Mouse (Mus musculus): Measurements from ENCODE around the gene Efcab3. TPM values are rescaled to one million over a fixed set of nuclear protein-coding genes. Genes with fewer than 3 reads are reported as not detected.
A peak's percentile ranks its signal among the peaks of the same experiment; 100 is the strongest.

Efcab3 gene
- total and polyA plus RNA-seq, 3 experiments, result not detected

GRCm38 (mm10) chr11:105028744-105029348 lies 34.5 kb upstream of the Efcab3 start:
- peak; percentile 70 for DNase-seq (ENCODE audit: low read depth, low spot score)
- Histone ChIP-seq H3K79me2 (ENCODE audit: control insufficient read depth, insufficient read depth, low read length, poor library complexity) (no peaks in the 10 kb centered on the region), H3K9me3 (replicated peaks; ENCODE audit: insufficient read depth, low read length) (no peaks in the 10 kb centered on the region), H3K9ac (ENCODE audit: control insufficient read depth, low read depth, low read length, poor library complexity, severe bottlenecking) (peak overlapping the region; percentile 36; the same call in 1 of the 2 replicates), H3K4me1 (ENCODE audit: control insufficient read depth in 1 of 2, insufficient read depth in 2 of 2, low read length in 2 of 2) (peaks cover 0 to 13% of the 10 kb centered on the region in 2 experiments; a peak in 3 of 4 replicates), H3K27ac (ENCODE audit: control insufficient read depth, low read depth, low read length) (no peak overlapping the region), H3K27me3 (ENCODE audit: control insufficient read depth in 1 of 2, insufficient read depth in 2 of 2, low read length in 2 of 2) (peaks cover 5 to 10% of the 10 kb centered on the region in 2 experiments), H3K4me3 (ENCODE audit: control insufficient read depth in 1 of 2, insufficient read depth in 1 of 2, low read depth in 2 of 2, low read length in 2 of 2) (peak overlapping the region in 1 of 2 experiments; percentile 29; a peak in 2 of 4 replicates), H3K36me3 (ENCODE audit: control insufficient read depth in 1 of 2, insufficient read depth in 2 of 2, low read length in 2 of 2) (peaks cover 0 to 11% of the 10 kb centered on the region in 2 experiments; a peak in 2 of 4 replicates)
- TF ChIP-seq ZNF384 (IDR thresholded peaks at IDR 0.05; ENCODE audit: low read depth, low read length) (0 out of 2 replicates have a peak, but pooled peaks have one; percentile 14), ZKSCAN1 (IDR thresholded peaks at IDR 0.05; ENCODE audit: low read depth, low read length) (no peak), NRF1 (IDR thresholded peaks at IDR 0.05; ENCODE audit: insufficient read depth, low read depth, low read length, poor library complexity, severe bottlenecking) (no peak), SMC3 (IDR thresholded peaks at IDR 0.05; ENCODE audit: low read depth, low read length) (no peak), POLR2AphosphoS5 (IDR thresholded peaks at IDR 0.05; ENCODE audit: borderline replicate concordance, low read depth, low read length) (no peak), SIN3A (IDR thresholded peaks at IDR 0.05; ENCODE audit: low read length) (peak; percentile 21; the same call in 1 of the 2 replicates), MXI1 (IDR thresholded peaks at IDR 0.05; ENCODE audit: low read depth, low read length) (no peak), RCOR1 (IDR thresholded peaks at IDR 0.05; ENCODE audit: low read depth, low read length) (peak; percentile 62), HCFC1 (IDR thresholded peaks at IDR 0.05; ENCODE audit: low read depth, low read length) (no peak), MEF2A (IDR thresholded peaks at IDR 0.05; ENCODE audit: extremely low read depth, insufficient replicate concordance, low read depth, low read length, poor library complexity, severe bottlenecking) (no peak), KAT2A (conservative IDR thresholded peaks at IDR 0.05; ENCODE audit: low read depth, low read length) (no peak), ZMIZ1 (IDR thresholded peaks at IDR 0.05; ENCODE audit: low read depth, low read length) (no peak), RAD21 (IDR thresholded peaks at IDR 0.05; ENCODE audit: low read depth, low read length) (no peak), MAX (IDR thresholded peaks at IDR 0.05; ENCODE audit: low read length) (no peak), BHLHE40 (IDR thresholded peaks at IDR 0.05; ENCODE audit: borderline replicate concordance, low read depth, low read length) (no peak), EP300 (IDR thresholded peaks at IDR 0.05; ENCODE audit: low read depth in 1 of 2, low read length in 2 of 2) (peak; percentile 73 to 81), E2F4 (IDR thresholded peaks at IDR 0.05; ENCODE audit: borderline replicate concordance, low read depth, low read length) (no peak), ZC3H11A (IDR thresholded peaks at IDR 0.05; ENCODE audit: low read depth, low read length) (no peak), MYB (IDR thresholded peaks at IDR 0.05; ENCODE audit: low read depth, low read length) (no peak), USF1 (IDR thresholded peaks at IDR 0.05; ENCODE audit: low read depth, low read length) (no peak), JUND (IDR thresholded peaks at IDR 0.05; ENCODE audit: low read depth, low read length) (peak; percentile 51; the same call in 1 of the 2 replicates), CTCF (IDR thresholded peaks at IDR 0.05 in 2 of 3, conservative IDR thresholded peaks at IDR 0.05 in 1 of 3; ENCODE audit: control insufficient read depth in 1 of 3, insufficient read depth in 1 of 3, low read depth in 2 of 3, low read length in 3 of 3, poor library complexity in 1 of 3, severe bottlenecking in 1 of 3) (no peak), NELFE (IDR thresholded peaks at IDR 0.05; ENCODE audit: low read depth, low read length) (no peak), POLR2A (IDR thresholded peaks at IDR 0.05; ENCODE audit: control insufficient read depth in 1 of 2, insufficient read depth in 1 of 2, low read depth in 1 of 2, low read length in 2 of 2, poor library complexity in 1 of 2) (no peak), ELF1 (IDR thresholded peaks at IDR 0.05; ENCODE audit: low read depth, low read length) (no peak), CHD2 (IDR thresholded peaks at IDR 0.05; ENCODE audit: low read length) (no peak), POLR2AphosphoS2 (IDR thresholded peaks at IDR 0.05; ENCODE audit: low read length) (no peak), MAFK (IDR thresholded peaks at IDR 0.05; ENCODE audit: borderline replicate concordance, low read depth, low read length) (no peak), GABPA (IDR thresholded peaks at IDR 0.05; ENCODE audit: low read depth, low read length) (no peak), GATA1 (IDR thresholded peaks at IDR 0.05; ENCODE audit: low read depth, low read length) (peak; percentile 69), TCF12 (IDR thresholded peaks at IDR 0.05; ENCODE audit: low read depth, low read length) (peak; percentile 66), TBP (IDR thresholded peaks at IDR 0.05; ENCODE audit: low read depth, low read length) (no peak), TAL1 (IDR thresholded peaks at IDR 0.05; ENCODE audit: low read length) (peak; percentile 49), ETS1 (IDR thresholded peaks at IDR 0.05; ENCODE audit: low read depth, low read length) (peak; percentile 51), CHD1 (IDR thresholded peaks at IDR 0.05; ENCODE audit: low read depth, low read length) (no peak), MYC (IDR thresholded peaks at IDR 0.05; ENCODE audit: low read depth, low read length) (no peak), UBTF (IDR thresholded peaks at IDR 0.05; ENCODE audit: borderline replicate concordance, insufficient read depth, low read depth, low read length) (no peak)
